Mouse (Mus musculus): ENCODE measurements around the gene C3ar1. TPM values are rescaled to one million over a fixed set of nuclear protein-coding genes. Genes with fewer than 3 reads are reported as not detected.
A peak's percentile ranks its signal among the peaks of the same experiment; 100 is the strongest.

The C3ar1 gene
- polyA plus RNA-seq, 1 experiment from 2014 or later, result 1.5 TPM

GRCm38 (mm10) chr6:122873871-122874719 is 18.1 kb upstream of the C3ar1 start, which contains the start of gene Necap1:
Gene Necap1, plus strand, starts transcription at chr6:122874474.
- H3K27me3 ChIP-seq (ENCODE audit: control insufficient read depth, insufficient read depth, low read length), result no peaks in the 10 kb centered on the region
- H3K36me3 ChIP-seq (ENCODE audit: control insufficient read depth, insufficient read depth, low read length), result no peaks in the 10 kb centered on the region
- peak; percentile 96 for ATAC-seq (replicated peaks; ENCODE audit: insufficient number of reproducible peaks, low FRiP score, low TSS enrichment)
- peak within 1 kb of the TSS; percentile 81 for H3K9ac ChIP-seq (ENCODE audit: low read depth, low read length)
- peak within 1 kb of the TSS; percentile 89 for H3K4me3 ChIP-seq (ENCODE audit: low read depth, low read length)
- no peaks in the 10 kb centered on the region for H3K9me3 ChIP-seq (replicated peaks; ENCODE audit: control insufficient read depth, low read length)
- H3K27ac ChIP-seq (ENCODE audit: low read depth, low read length), result peak within 1 kb of the TSS; percentile 78
- H3K4me1 ChIP-seq (ENCODE audit: control insufficient read depth, insufficient read depth, low read length), result peaks cover 5% of the 10 kb centered on the region
- H3K4me2 ChIP-seq, result peak within 1 kb of the TSS; percentile 74
- WGBS (ENCODE audit: insufficient replicate concordance), result 7% methylated on average over 43 of the region's 43 CpGs

DNA sequence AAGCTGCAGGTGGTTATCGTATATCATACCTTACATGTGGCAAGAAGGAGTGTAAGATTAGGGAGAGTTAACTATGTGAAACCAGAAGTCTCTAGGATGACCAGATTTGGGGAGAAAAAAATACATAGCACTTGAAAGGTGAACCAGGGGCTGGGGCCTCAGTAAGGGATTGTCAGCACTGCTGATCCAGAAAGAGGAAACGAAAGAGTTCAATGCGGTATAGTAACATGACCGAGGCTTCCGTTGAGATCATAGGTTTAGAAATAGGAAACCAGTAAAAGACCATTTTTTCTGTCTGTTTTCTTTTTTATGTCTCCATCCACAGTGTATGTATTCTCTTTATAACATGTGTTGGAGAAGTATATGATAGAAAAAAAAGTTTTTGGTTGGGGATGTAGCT is 16.8 kb upstream of the C3ar1 start:
- Histone ChIP-seq H3K4me2 (no peak overlapping the region), H3K27ac (ENCODE audit: low read depth, low read length) (no peak overlapping the region), H3K4me3 (ENCODE audit: low read depth, low read length) (no peak overlapping the region), H3K36me3 (ENCODE audit: control insufficient read depth, insufficient read depth, low read length) (no peaks in the 10 kb centered on the region), H3K9ac (ENCODE audit: low read depth, low read length) (no peak overlapping the region), H3K4me1 (ENCODE audit: control insufficient read depth, insufficient read depth, low read length) (peaks cover 5% of the 10 kb centered on the region), H3K27me3 (ENCODE audit: control insufficient read depth, insufficient read depth, low read length) (no peaks in the 10 kb centered on the region), H3K9me3 (replicated peaks; ENCODE audit: control insufficient read depth, low read length) (no peaks in the 10 kb centered on the region)
- 90% methylated on average over 5 of the region's 5 CpGs for WGBS (ENCODE audit: insufficient replicate concordance)
- ATAC-seq (replicated peaks; ENCODE audit: insufficient number of reproducible peaks, low FRiP score, low TSS enrichment), result no peak

DNA sequence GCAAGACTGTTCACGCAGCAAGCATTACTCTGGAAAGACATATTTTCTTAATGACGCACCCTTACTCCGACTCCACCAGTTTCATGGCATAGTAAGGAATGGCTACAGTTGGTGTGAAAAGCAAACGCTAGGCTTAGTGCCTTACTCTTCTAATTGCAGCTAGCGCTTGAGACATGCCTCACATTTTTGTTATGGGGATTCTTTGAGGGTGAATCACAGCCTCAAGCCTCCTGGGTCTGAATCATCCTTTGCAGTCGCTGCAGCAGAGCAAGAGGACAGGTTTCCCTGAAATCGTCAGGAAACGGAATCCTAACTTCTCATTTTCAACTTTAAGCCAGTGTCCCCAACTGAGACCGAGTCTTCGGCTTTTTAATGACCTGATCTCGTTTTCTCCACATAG is 13.9 kb upstream of the C3ar1 start:
- H3K9ac ChIP-seq (ENCODE audit: low read depth, low read length), result no peak overlapping the region
- no peaks in the 10 kb centered on the region for H3K27me3 ChIP-seq (ENCODE audit: control insufficient read depth, insufficient read depth, low read length)
- H3K4me3 ChIP-seq (ENCODE audit: low read depth, low read length), result no peak overlapping the region
- no peak overlapping the region for H3K4me2 ChIP-seq
- no peaks in the 10 kb centered on the region for H3K4me1 ChIP-seq (ENCODE audit: control insufficient read depth, insufficient read depth, low read length)
- 67% methylated on average over 11 of the region's 11 CpGs for WGBS (ENCODE audit: insufficient replicate concordance)
- no peaks in the 10 kb centered on the region for H3K36me3 ChIP-seq (ENCODE audit: control insufficient read depth, insufficient read depth, low read length)
- no peak overlapping the region for H3K27ac ChIP-seq (ENCODE audit: low read depth, low read length)
- H3K9me3 ChIP-seq (replicated peaks; ENCODE audit: control insufficient read depth, low read length), result no peaks in the 10 kb centered on the region
- no peak for ATAC-seq (replicated peaks; ENCODE audit: insufficient number of reproducible peaks, low FRiP score, low TSS enrichment)

DNA sequence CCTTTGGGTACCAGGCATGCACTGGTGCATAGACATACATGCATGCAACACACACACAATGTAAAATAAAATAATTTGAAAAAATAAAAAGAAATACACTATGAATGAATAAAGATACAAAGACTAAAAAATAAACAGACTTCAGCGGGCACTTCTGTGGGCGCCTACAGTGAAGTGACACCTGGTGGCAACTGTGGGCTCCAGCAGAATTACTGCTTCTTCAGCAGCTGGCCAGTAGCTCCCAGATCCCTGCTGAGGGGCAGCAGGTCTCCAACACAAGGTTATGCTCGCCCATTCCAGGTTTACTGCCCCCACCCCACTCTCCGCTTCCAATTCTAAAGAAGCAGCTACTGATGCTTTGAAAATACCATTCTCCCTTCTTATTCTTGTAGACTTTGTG is 12.0 kb upstream of the C3ar1 start:
- Histone ChIP-seq H3K4me1 (ENCODE audit: control insufficient read depth, insufficient read depth, low read length) (no peaks in the 10 kb centered on the region), H3K36me3 (ENCODE audit: control insufficient read depth, insufficient read depth, low read length) (no peaks in the 10 kb centered on the region), H3K4me2 (no peak overlapping the region), H3K4me3 (ENCODE audit: low read depth, low read length) (no peak overlapping the region), H3K27me3 (ENCODE audit: control insufficient read depth, insufficient read depth, low read length) (no peaks in the 10 kb centered on the region), H3K9me3 (replicated peaks; ENCODE audit: control insufficient read depth, low read length) (no peaks in the 10 kb centered on the region), H3K27ac (ENCODE audit: low read depth, low read length) (no peak overlapping the region), H3K9ac (ENCODE audit: low read depth, low read length) (no peak overlapping the region)
- ATAC-seq (replicated peaks; ENCODE audit: insufficient number of reproducible peaks, low FRiP score, low TSS enrichment), result no peak
- WGBS (ENCODE audit: insufficient replicate concordance), result 44% methylated on average over 4 of the region's 4 CpGs

GRCm38 (mm10) chr6:122862871-122863270 is 6.9 kb upstream of the C3ar1 start:
- H3K4me1 ChIP-seq (ENCODE audit: control insufficient read depth, insufficient read depth, low read length), result no peaks in the 10 kb centered on the region
- no peak overlapping the region for H3K27ac ChIP-seq (ENCODE audit: low read depth, low read length)
- H3K4me3 ChIP-seq (ENCODE audit: low read depth, low read length), result no peak overlapping the region
- H3K4me2 ChIP-seq, result no peak overlapping the region
- no peaks in the 10 kb centered on the region for H3K27me3 ChIP-seq (ENCODE audit: control insufficient read depth, insufficient read depth, low read length)
- no peak overlapping the region for H3K9ac ChIP-seq (ENCODE audit: low read depth, low read length)
- no peaks in the 10 kb centered on the region for H3K36me3 ChIP-seq (ENCODE audit: control insufficient read depth, insufficient read depth, low read length)
- H3K9me3 ChIP-seq (replicated peaks; ENCODE audit: control insufficient read depth, low read length), result peaks cover 13% of the 10 kb centered on the region
- no peak for ATAC-seq (replicated peaks; ENCODE audit: insufficient number of reproducible peaks, low FRiP score, low TSS enrichment)
- 71% methylated on average over 1 of the region's 1 CpGs for WGBS (ENCODE audit: insufficient replicate concordance)

GRCm38 (mm10) chr6:122862434-122862833 is 6.5 kb upstream of the C3ar1 start:
- no peak overlapping the region for H3K27ac ChIP-seq (ENCODE audit: low read depth, low read length)
- no peak overlapping the region for H3K4me2 ChIP-seq
- H3K9ac ChIP-seq (ENCODE audit: low read depth, low read length), result no peak overlapping the region
- no peaks in the 10 kb centered on the region for H3K36me3 ChIP-seq (ENCODE audit: control insufficient read depth, insufficient read depth, low read length)
- 76% methylated on average over 6 of the region's 6 CpGs for WGBS (ENCODE audit: insufficient replicate concordance)
- ATAC-seq (replicated peaks; ENCODE audit: insufficient number of reproducible peaks, low FRiP score, low TSS enrichment), result no peak
- no peak overlapping the region for H3K4me3 ChIP-seq (ENCODE audit: low read depth, low read length)
- peaks cover 13% of the 10 kb centered on the region for H3K9me3 ChIP-seq (replicated peaks; ENCODE audit: control insufficient read depth, low read length)
- H3K4me1 ChIP-seq (ENCODE audit: control insufficient read depth, insufficient read depth, low read length), result no peaks in the 10 kb centered on the region
- H3K27me3 ChIP-seq (ENCODE audit: control insufficient read depth, insufficient read depth, low read length), result no peaks in the 10 kb centered on the region

GRCm38 (mm10) chr6:122854552-122854951 is 1.4 kb downstream of the C3ar1 start:
- no peak overlapping the region for H3K4me3 ChIP-seq (ENCODE audit: low read depth, low read length)
- no peak overlapping the region for H3K4me2 ChIP-seq
- H3K27me3 ChIP-seq (ENCODE audit: control insufficient read depth, insufficient read depth, low read length), result no peaks in the 10 kb centered on the region
- H3K9me3 ChIP-seq (replicated peaks; ENCODE audit: control insufficient read depth, low read length), result no peaks in the 10 kb centered on the region
- peaks cover 7% of the 10 kb centered on the region; the same call in 1 of the 2 replicates for H3K4me1 ChIP-seq (ENCODE audit: control insufficient read depth, insufficient read depth, low read length)
- H3K36me3 ChIP-seq (ENCODE audit: control insufficient read depth, insufficient read depth, low read length), result no peaks in the 10 kb centered on the region
- WGBS (ENCODE audit: insufficient replicate concordance), result 80% methylated on average over 12 of the region's 12 CpGs
- no peak for ATAC-seq (replicated peaks; ENCODE audit: insufficient number of reproducible peaks, low FRiP score, low TSS enrichment)
- no peak overlapping the region for H3K27ac ChIP-seq (ENCODE audit: low read depth, low read length)
- H3K9ac ChIP-seq (ENCODE audit: low read depth, low read length), result no peak overlapping the region

GRCm38 (mm10) chr6:122852696-122853095 is 3.3 kb downstream of the C3ar1 start:
- WGBS (ENCODE audit: insufficient replicate concordance), result 52% methylated on average over 2 of the region's 2 CpGs
- no peak for ATAC-seq (replicated peaks; ENCODE audit: insufficient number of reproducible peaks, low FRiP score, low TSS enrichment)

DNA sequence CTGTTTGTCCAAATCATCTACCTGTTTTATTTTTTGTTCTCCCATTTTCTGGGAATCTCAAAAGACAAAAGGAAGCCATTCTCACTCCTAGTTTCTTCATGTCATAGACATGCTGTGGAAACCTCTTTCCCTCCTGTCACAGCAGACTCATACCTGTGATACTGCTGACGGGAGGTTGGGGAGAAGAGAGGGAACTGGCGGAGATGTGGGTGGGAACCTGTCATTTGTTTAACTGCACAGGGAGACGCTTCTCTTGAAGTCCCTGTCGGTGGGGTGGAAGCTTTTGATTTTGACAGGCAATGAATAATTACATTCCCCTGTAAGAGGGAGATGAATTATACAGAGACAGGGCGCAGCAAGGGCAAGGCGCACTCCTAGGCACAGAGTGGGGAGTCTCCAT is 12.2 kb downstream of the C3ar1 start:
- Histone ChIP-seq H3K9me3 (replicated peaks; ENCODE audit: control insufficient read depth, low read length) (no peaks in the 10 kb centered on the region), H3K27me3 (ENCODE audit: control insufficient read depth, insufficient read depth, low read length) (no peaks in the 10 kb centered on the region), H3K4me2 (no peak overlapping the region), H3K36me3 (ENCODE audit: control insufficient read depth, insufficient read depth, low read length) (peaks cover 15% of the 10 kb centered on the region), H3K9ac (ENCODE audit: low read depth, low read length) (no peak overlapping the region), H3K27ac (ENCODE audit: low read depth, low read length) (no peak overlapping the region), H3K4me1 (ENCODE audit: control insufficient read depth, insufficient read depth, low read length) (no peaks in the 10 kb centered on the region), H3K4me3 (ENCODE audit: low read depth, low read length) (no peak overlapping the region)
- ATAC-seq (replicated peaks; ENCODE audit: insufficient number of reproducible peaks, low FRiP score, low TSS enrichment), result no peak
- WGBS (ENCODE audit: insufficient replicate concordance), result 84% methylated on average over 6 of the region's 6 CpGs

More at GRCm38 (mm10) chr6:122852696-122853095, 3.3 kb downstream of the C3ar1 start:
- H3K36me3 ChIP-seq (ENCODE audit: control insufficient read depth, insufficient read depth, low read length), result no peaks in the 10 kb centered on the region
- no peak overlapping the region for H3K4me2 ChIP-seq
- H3K4me3 ChIP-seq (ENCODE audit: low read depth, low read length), result no peak overlapping the region
- H3K4me1 ChIP-seq (ENCODE audit: control insufficient read depth, insufficient read depth, low read length), result peaks cover 7% of the 10 kb centered on the region; the same call in 1 of the 2 replicates
- no peak overlapping the region for H3K27ac ChIP-seq (ENCODE audit: low read depth, low read length)
- no peaks in the 10 kb centered on the region for H3K27me3 ChIP-seq (ENCODE audit: control insufficient read depth, insufficient read depth, low read length)
- no peak overlapping the region for H3K9ac ChIP-seq (ENCODE audit: low read depth, low read length)
- H3K9me3 ChIP-seq (replicated peaks; ENCODE audit: control insufficient read depth, low read length), result no peaks in the 10 kb centered on the region

Data from heart, embryonic 11.5 days (tissue).